Mouse (Mus musculus): Measurements from ENCODE around the gene Fez1. TPM values are rescaled to one million over a fixed set of nuclear protein-coding genes. Genes with fewer than 3 reads are reported as not detected.
A peak's percentile ranks its signal among the peaks of the same experiment; 100 is the strongest.

The Fez1 gene
- polyA plus RNA-seq, 1 experiment: not detected

GRCm38 (mm10) chr9:36862576-36862975 lies 40.9 kb downstream of the Fez1 start:
- peak overlapping the region; percentile 21 for H3K4me3 ChIP-seq (replicated peaks)
- no peaks in the 10 kb centered on the region for H3K36me3 ChIP-seq (replicated peaks; ENCODE audit: low read length)
- H3K4me1 ChIP-seq: peaks cover 8% of the 10 kb centered on the region
- TF ChIP-seq GATA1 (IDR thresholded peaks at IDR 0.05; ENCODE audit: borderline replicate concordance, low read length): no peak
- TF ChIP-seq FLI1 (IDR thresholded peaks at IDR 0.05; ENCODE audit: low read length): no peak
- peaks cover 7% of the 10 kb centered on the region for H3K27me3 ChIP-seq (replicated peaks)
- H3K9me3 ChIP-seq: no peaks in the 10 kb centered on the region

DNA sequence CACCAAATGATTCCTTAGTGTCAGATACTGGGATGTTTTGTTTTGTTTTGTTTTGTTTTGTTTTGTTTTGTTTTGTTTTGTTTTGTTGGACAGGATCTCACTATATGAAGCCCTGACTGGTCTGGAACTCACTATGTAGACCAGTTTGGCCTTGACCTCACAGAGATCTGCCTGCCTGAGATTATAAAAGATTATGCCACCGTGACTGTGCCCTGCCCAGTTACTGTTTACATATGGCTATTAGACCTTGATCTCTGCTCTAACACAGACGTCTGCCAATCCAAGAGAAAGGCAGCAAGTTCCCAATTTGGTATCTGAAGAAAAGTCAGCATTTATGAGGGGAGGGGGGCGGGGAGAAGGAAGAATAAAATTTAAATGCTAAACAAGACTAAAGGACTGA lies 42.0 kb downstream of the Fez1 start:
- Histone ChIP-seq H3K36me3 (replicated peaks; ENCODE audit: low read length) (no peaks in the 10 kb centered on the region), H3K4me3 (replicated peaks) (no peak overlapping the region), H3K4me1 (peaks cover 8% of the 10 kb centered on the region), H3K27me3 (replicated peaks) (peaks cover 9% of the 10 kb centered on the region), H3K9me3 (no peaks in the 10 kb centered on the region)
- TF ChIP-seq GATA1 (IDR thresholded peaks at IDR 0.05; ENCODE audit: borderline replicate concordance, low read length) (no peak), FLI1 (IDR thresholded peaks at IDR 0.05; ENCODE audit: low read length) (no peak)

DNA sequence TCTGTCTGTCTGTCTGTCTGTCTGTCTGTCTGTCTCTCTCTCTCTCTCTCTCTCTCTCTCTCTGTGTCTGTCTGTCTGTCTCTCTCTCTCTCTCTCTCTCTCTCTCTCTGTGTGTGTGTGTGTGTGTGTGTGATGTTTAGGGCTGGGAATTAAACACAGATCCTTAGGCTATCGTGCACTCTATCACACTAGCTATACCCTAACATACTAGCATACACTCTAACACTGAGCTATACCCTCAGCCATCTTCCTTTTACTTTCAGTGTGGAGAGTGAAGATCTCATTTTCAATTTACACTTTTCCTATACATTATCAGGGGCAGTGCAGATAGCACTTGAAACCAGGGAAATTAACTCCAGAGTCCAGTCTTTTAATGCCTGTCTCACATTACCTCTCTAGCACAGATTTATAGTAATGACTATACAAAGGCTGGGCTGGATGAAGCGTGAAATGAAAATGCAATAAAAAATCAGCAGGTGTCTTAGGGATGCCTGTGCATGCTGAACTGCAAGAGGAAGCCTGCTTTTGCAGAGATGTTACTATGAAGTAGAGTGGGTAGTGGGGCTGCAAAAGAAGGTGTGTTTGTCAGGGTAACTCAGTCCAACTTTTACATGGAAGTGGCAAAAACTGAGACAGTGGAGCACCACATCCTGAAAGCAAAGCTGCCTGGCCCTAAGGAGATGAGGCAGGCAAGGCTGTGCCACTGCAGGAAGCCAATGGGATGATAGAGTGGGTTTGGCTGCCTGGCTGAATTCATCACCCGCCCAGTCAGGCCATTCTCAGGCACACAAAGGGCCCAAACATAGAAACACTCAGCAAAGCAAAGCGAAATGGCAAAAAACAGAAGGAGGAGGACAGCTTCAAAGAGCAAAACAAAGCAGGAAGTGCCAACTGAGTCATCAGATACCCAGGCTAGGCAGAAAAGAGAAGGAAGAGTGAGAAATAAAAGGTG lies 43.5 kb downstream of the Fez1 start:
- Histone ChIP-seq H3K4me1 (peaks cover 8% of the 10 kb centered on the region), H3K27me3 (replicated peaks) (peaks cover 9% of the 10 kb centered on the region), H3K4me3 (replicated peaks) (no peak overlapping the region), H3K36me3 (replicated peaks; ENCODE audit: low read length) (no peaks in the 10 kb centered on the region), H3K9me3 (no peaks in the 10 kb centered on the region)
- TF ChIP-seq FLI1 (IDR thresholded peaks at IDR 0.05; ENCODE audit: low read length) (no peak), GATA1 (IDR thresholded peaks at IDR 0.05; ENCODE audit: borderline replicate concordance, low read length) (no peak)

- H3K27me3 ChIP-seq (replicated peaks): peaks cover 5% of the 10 kb centered on the region
- H3K9me3 ChIP-seq: no peaks in the 10 kb centered on the region
- 0 out of 2 replicates have a peak, but pooled peaks cover 4% of the 10 kb centered on the region for H3K4me1 ChIP-seq
- H3K4me3 ChIP-seq (replicated peaks): no peak overlapping the region
- H3K36me3 ChIP-seq (replicated peaks; ENCODE audit: low read length): no peaks in the 10 kb centered on the region
- TF ChIP-seq FLI1 (IDR thresholded peaks at IDR 0.05; ENCODE audit: low read length): no peak
- TF ChIP-seq GATA1 (IDR thresholded peaks at IDR 0.05; ENCODE audit: borderline replicate concordance, low read length): no peak
Observed at GRCm38 (mm10) chr9:36868662-36869061, 47.0 kb downstream of the Fez1 start.

GRCm38 (mm10) chr9:36870263-36870662 lies 48.6 kb downstream of the Fez1 start:
- peaks cover 4% of the 10 kb centered on the region for H3K27me3 ChIP-seq (replicated peaks)
- H3K4me1 ChIP-seq: 0 out of 2 replicates have a peak, but pooled peaks cover 3% of the 10 kb centered on the region
- TF ChIP-seq FLI1 (IDR thresholded peaks at IDR 0.05; ENCODE audit: low read length) (no peak), GATA1 (IDR thresholded peaks at IDR 0.05; ENCODE audit: borderline replicate concordance, low read length) (no peak)
- no peaks in the 10 kb centered on the region for H3K9me3 ChIP-seq
- H3K36me3 ChIP-seq (replicated peaks; ENCODE audit: low read length): no peaks in the 10 kb centered on the region
- no peak overlapping the region for H3K4me3 ChIP-seq (replicated peaks)

GRCm38 (mm10) chr9:36873796-36874195 lies 52.1 kb downstream of the Fez1 start:
- no peak for TF ChIP-seq GATA1 (IDR thresholded peaks at IDR 0.05; ENCODE audit: borderline replicate concordance, low read length)
- TF ChIP-seq FLI1 (IDR thresholded peaks at IDR 0.05; ENCODE audit: low read length): no peak
- Histone ChIP-seq H3K27me3 (replicated peaks) (no peaks in the 10 kb centered on the region), H3K4me3 (replicated peaks) (no peak overlapping the region), H3K36me3 (replicated peaks; ENCODE audit: low read length) (no peaks in the 10 kb centered on the region), H3K9me3 (no peaks in the 10 kb centered on the region), H3K4me1 (no peaks in the 10 kb centered on the region)

DNA sequence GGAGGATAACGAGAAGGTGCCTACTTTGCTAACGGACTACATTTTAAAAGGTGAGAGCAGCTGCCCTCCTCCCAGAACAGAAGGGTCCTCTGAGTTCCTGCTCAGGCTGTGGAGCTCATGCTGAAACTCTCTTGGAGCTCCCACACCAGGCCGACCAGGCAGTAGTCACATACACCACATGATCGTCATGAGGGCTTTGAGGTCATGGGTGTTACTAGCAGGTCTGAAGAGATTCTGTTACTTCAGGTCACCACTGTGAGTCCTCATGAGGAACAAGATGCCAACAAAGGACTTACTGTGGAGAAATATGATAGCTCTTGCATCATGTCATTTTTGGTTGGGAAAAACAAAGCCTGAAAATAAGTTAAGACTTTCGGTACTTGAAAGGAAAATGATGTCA lies 54.6 kb downstream of the Fez1 start:
- TF ChIP-seq GATA1 (IDR thresholded peaks at IDR 0.05; ENCODE audit: borderline replicate concordance, low read length) (no peak), FLI1 (IDR thresholded peaks at IDR 0.05; ENCODE audit: low read length) (no peak)
- H3K9me3 ChIP-seq: no peaks in the 10 kb centered on the region
- no peaks in the 10 kb centered on the region for H3K36me3 ChIP-seq (replicated peaks; ENCODE audit: low read length)
- peaks cover 2% of the 10 kb centered on the region for H3K27me3 ChIP-seq (replicated peaks)
- no peak overlapping the region for H3K4me3 ChIP-seq (replicated peaks)
- H3K4me1 ChIP-seq: no peaks in the 10 kb centered on the region

DNA sequence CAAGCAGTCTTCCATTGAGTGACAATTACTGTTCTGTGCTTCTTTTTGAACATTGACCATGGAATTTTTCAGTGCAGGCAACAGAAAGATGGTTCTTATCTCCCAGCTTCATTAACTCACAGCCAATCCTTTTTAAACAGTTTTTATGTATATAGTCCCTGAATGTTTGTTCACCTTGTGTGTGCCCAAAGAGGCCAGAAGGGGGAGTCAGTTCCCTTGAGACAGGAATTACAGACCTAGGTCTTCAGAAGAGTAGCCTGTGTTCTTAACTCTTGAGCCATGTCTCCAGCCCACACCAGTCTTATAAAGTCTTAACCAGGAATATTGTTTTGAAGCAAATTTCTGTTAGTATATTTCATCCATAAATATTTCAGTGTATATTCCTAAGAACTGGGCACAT lies 55.1 kb downstream of the Fez1 start:
- no peaks in the 10 kb centered on the region for H3K9me3 ChIP-seq
- H3K4me3 ChIP-seq (replicated peaks): no peak overlapping the region
- TF ChIP-seq GATA1 (IDR thresholded peaks at IDR 0.05; ENCODE audit: borderline replicate concordance, low read length): no peak
- no peak for TF ChIP-seq FLI1 (IDR thresholded peaks at IDR 0.05; ENCODE audit: low read length)
- no peaks in the 10 kb centered on the region for H3K36me3 ChIP-seq (replicated peaks; ENCODE audit: low read length)
- H3K27me3 ChIP-seq (replicated peaks): peaks cover 2% of the 10 kb centered on the region
- H3K4me1 ChIP-seq: no peaks in the 10 kb centered on the region

GRCm38 (mm10) chr9:36881615-36882014 lies 60.0 kb downstream of the Fez1 start:
- H3K36me3 ChIP-seq (replicated peaks; ENCODE audit: low read length): no peaks in the 10 kb centered on the region
- H3K4me3 ChIP-seq (replicated peaks): no peak overlapping the region
- H3K9me3 ChIP-seq: no peaks in the 10 kb centered on the region
- TF ChIP-seq GATA1 (IDR thresholded peaks at IDR 0.05; ENCODE audit: borderline replicate concordance, low read length): no peak
- no peak for TF ChIP-seq FLI1 (IDR thresholded peaks at IDR 0.05; ENCODE audit: low read length)
- peaks cover 2% of the 10 kb centered on the region for H3K27me3 ChIP-seq (replicated peaks)
- no peaks in the 10 kb centered on the region for H3K4me1 ChIP-seq

DNA sequence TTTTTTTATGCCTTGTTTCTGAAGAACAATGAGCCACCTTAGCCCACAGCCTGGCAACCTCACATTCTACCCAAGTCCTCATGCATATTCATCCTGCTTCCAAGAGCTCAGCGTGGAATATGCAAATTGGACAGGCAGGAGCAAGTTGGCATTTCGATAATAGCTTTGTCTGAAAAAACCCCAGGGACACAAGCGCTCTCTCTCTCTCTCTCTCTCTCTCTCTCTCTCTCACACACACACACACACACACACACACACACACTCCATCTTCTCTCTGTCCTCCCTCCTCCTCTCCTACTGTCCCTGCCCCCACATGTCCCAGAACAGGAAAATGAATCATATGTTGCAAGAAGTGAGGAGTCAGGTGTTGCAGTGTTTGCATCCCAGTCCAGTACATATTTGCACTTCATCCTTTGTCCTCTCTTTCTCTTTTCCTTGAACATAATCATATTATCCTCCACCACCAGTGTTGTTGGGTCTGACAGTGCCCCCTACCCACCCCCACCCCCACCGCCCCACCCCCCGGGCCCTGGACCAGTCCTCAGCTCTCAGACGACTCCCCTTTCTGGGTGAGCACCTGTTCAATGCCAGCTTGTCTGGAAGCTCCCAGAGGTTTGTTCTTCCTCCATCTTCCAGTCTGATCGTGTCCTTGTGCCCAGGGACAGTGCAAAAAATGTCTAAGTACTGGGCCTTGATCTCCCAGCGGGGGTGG lies 60.5 kb downstream of the Fez1 start:
- H3K4me1 ChIP-seq: no peaks in the 10 kb centered on the region
- H3K9me3 ChIP-seq: no peaks in the 10 kb centered on the region
- no peak overlapping the region for H3K4me3 ChIP-seq (replicated peaks)
- no peaks in the 10 kb centered on the region for H3K36me3 ChIP-seq (replicated peaks; ENCODE audit: low read length)
- TF ChIP-seq FLI1 (IDR thresholded peaks at IDR 0.05; ENCODE audit: low read length) (no peak), GATA1 (IDR thresholded peaks at IDR 0.05; ENCODE audit: borderline replicate concordance, low read length) (no peak)
- peaks cover 2% of the 10 kb centered on the region for H3K27me3 ChIP-seq (replicated peaks)
